Mouse (Mus musculus): ENCODE data around the gene Casz1. TPM values are rescaled to one million over a fixed set of nuclear protein-coding genes. Genes with fewer than 3 reads are reported as not detected.

The Casz1 gene
- polyA plus RNA-seq, 2 experiments = 5.5 to 7.4 TPM

GRCm38 (mm10) chr4:148803031-148803430, 1.2 kb upstream of the Casz1 start:
- DNase-seq (ENCODE audit: low spot score) (no peak), ATAC-seq (ENCODE audit: low FRiP score, low read depth) (no peak)
- H3K36me3 ChIP-seq (ENCODE audit: control insufficient read depth, insufficient read depth, low read length) = no peaks in the 10 kb centered on the region
- no peak overlapping the region for H3K4me3 ChIP-seq (replicated peaks; ENCODE audit: low read length)
- no peak overlapping the region for H3K27ac ChIP-seq (replicated peaks; ENCODE audit: low read depth, low read length)
- H3K9me3 ChIP-seq (ENCODE audit: control insufficient read depth, low read length) = no peaks in the 10 kb centered on the region
- H3K4me1 ChIP-seq (ENCODE audit: control insufficient read depth, insufficient read depth, low read length) = peaks cover 24% of the 10 kb centered on the region; the same call in 1 of the 2 replicates
- H3K27me3 ChIP-seq (ENCODE audit: control insufficient read depth, insufficient read depth, low read length) = peaks cover 49% of the 10 kb centered on the region
- H3K9ac ChIP-seq (ENCODE audit: low read depth, low read length, severe bottlenecking) = no peak overlapping the region
- WGBS = 32% methylated on average over 4 of the region's 4 CpGs
- no peak overlapping the region for H3K4me2 ChIP-seq (replicated peaks; ENCODE audit: low read depth, low read length, severe bottlenecking)
- no peak for TF ChIP-seq POLR2A (IDR thresholded peaks at IDR 0.05; ENCODE audit: borderline replicate concordance, extremely low read depth, insufficient read depth, insufficient read length)

GRCm38 (mm10) chr4:148803636-148804035, 593 bp upstream of the Casz1 start:
- Histone ChIP-seq H3K9ac (ENCODE audit: low read depth, low read length, severe bottlenecking) (0 out of 2 replicates have a peak overlapping the region, but pooled peaks have one; percentile 13), H3K27me3 (ENCODE audit: control insufficient read depth, insufficient read depth, low read length) (peaks cover 55% of the 10 kb centered on the region), H3K9me3 (ENCODE audit: control insufficient read depth, low read length) (no peaks in the 10 kb centered on the region), H3K4me3 (replicated peaks; ENCODE audit: low read length) (peak overlapping the region; percentile 54), H3K36me3 (ENCODE audit: control insufficient read depth, insufficient read depth, low read length) (no peaks in the 10 kb centered on the region), H3K27ac (replicated peaks; ENCODE audit: low read depth, low read length) (no peak overlapping the region), H3K4me1 (ENCODE audit: control insufficient read depth, insufficient read depth, low read length) (peaks cover 24% of the 10 kb centered on the region; the same call in 1 of the 2 replicates), H3K4me2 (replicated peaks; ENCODE audit: low read depth, low read length, severe bottlenecking) (peak overlapping the region; percentile 97)
- DNase-seq (ENCODE audit: low spot score) (no peak), ATAC-seq (ENCODE audit: low FRiP score, low read depth) (no peak)
- 5% methylated on average over 10 of the region's 10 CpGs for WGBS
- no peak for TF ChIP-seq POLR2A (IDR thresholded peaks at IDR 0.05; ENCODE audit: borderline replicate concordance, extremely low read depth, insufficient read depth, insufficient read length)

GRCm38 (mm10) chr4:148804780-148805160, 541 bp downstream of the Casz1 start:
- no peak overlapping the region for H3K27ac ChIP-seq (replicated peaks; ENCODE audit: low read depth, low read length)
- peaks cover 65% of the 10 kb centered on the region for H3K27me3 ChIP-seq (ENCODE audit: control insufficient read depth, insufficient read depth, low read length)
- no peaks in the 10 kb centered on the region for H3K36me3 ChIP-seq (ENCODE audit: control insufficient read depth, insufficient read depth, low read length)
- TF ChIP-seq POLR2A (IDR thresholded peaks at IDR 0.05; ENCODE audit: borderline replicate concordance, extremely low read depth, insufficient read depth, insufficient read length) = no peak
- 1% methylated on average over 11 of the region's 16 CpGs for WGBS
- H3K9me3 ChIP-seq (ENCODE audit: control insufficient read depth, low read length) = no peaks in the 10 kb centered on the region
- H3K9ac ChIP-seq (ENCODE audit: low read depth, low read length, severe bottlenecking) = peak overlapping the region; percentile 43
- H3K4me3 ChIP-seq (replicated peaks; ENCODE audit: low read length) = peak overlapping the region; percentile 54
- peak overlapping the region; percentile 97 for H3K4me2 ChIP-seq (replicated peaks; ENCODE audit: low read depth, low read length, severe bottlenecking)
- ATAC-seq (ENCODE audit: low FRiP score, low read depth) (no peak), DNase-seq (ENCODE audit: low spot score) (no peak)
- H3K4me1 ChIP-seq (ENCODE audit: control insufficient read depth, insufficient read depth, low read length) = peaks cover 25% of the 10 kb centered on the region; the same call in 1 of the 2 replicates

GRCm38 (mm10) chr4:148805161-148805810, 1.1 kb downstream of the Casz1 start:
- Histone ChIP-seq H3K27me3 (ENCODE audit: control insufficient read depth, insufficient read depth, low read length) (peaks cover 70% of the 10 kb centered on the region), H3K4me3 (replicated peaks; ENCODE audit: low read length) (peak overlapping the region; percentile 54), H3K9me3 (ENCODE audit: control insufficient read depth, low read length) (no peaks in the 10 kb centered on the region), H3K36me3 (ENCODE audit: control insufficient read depth, insufficient read depth, low read length) (no peaks in the 10 kb centered on the region), H3K9ac (ENCODE audit: low read depth, low read length, severe bottlenecking) (peak overlapping the region; percentile 43), H3K4me1 (ENCODE audit: control insufficient read depth, insufficient read depth, low read length) (peaks cover 29% of the 10 kb centered on the region), H3K4me2 (replicated peaks; ENCODE audit: low read depth, low read length, severe bottlenecking) (peak overlapping the region; percentile 97), H3K27ac (replicated peaks; ENCODE audit: low read depth, low read length) (no peak overlapping the region)
- no peak for TF ChIP-seq POLR2A (IDR thresholded peaks at IDR 0.05; ENCODE audit: borderline replicate concordance, extremely low read depth, insufficient read depth, insufficient read length)
- DNase-seq (ENCODE audit: low spot score) (no peak), ATAC-seq (ENCODE audit: low FRiP score, low read depth) (no peak)
- WGBS = 2% methylated on average over 36 of the region's 42 CpGs

GRCm38 (mm10) chr4:148805811-148806747, 1.9 kb downstream of the Casz1 start:
- H3K27ac ChIP-seq (replicated peaks; ENCODE audit: low read depth, low read length) = no peak overlapping the region
- H3K36me3 ChIP-seq (ENCODE audit: control insufficient read depth, insufficient read depth, low read length) = no peaks in the 10 kb centered on the region
- H3K9ac ChIP-seq (ENCODE audit: low read depth, low read length, severe bottlenecking) = peak overlapping the region; percentile 43; the same call in 1 of the 2 replicates
- DNase-seq (ENCODE audit: low spot score) (no peak), ATAC-seq (ENCODE audit: low FRiP score, low read depth) (no peak)
- no peak for TF ChIP-seq POLR2A (IDR thresholded peaks at IDR 0.05; ENCODE audit: borderline replicate concordance, extremely low read depth, insufficient read depth, insufficient read length)
- H3K4me2 ChIP-seq (replicated peaks; ENCODE audit: low read depth, low read length, severe bottlenecking) = peak overlapping the region; percentile 97
- no peaks in the 10 kb centered on the region for H3K9me3 ChIP-seq (ENCODE audit: control insufficient read depth, low read length)
- peaks cover 78% of the 10 kb centered on the region for H3K27me3 ChIP-seq (ENCODE audit: control insufficient read depth, insufficient read depth, low read length)
- peaks cover 29% of the 10 kb centered on the region for H3K4me1 ChIP-seq (ENCODE audit: control insufficient read depth, insufficient read depth, low read length)
- peak overlapping the region; percentile 54 for H3K4me3 ChIP-seq (replicated peaks; ENCODE audit: low read length)
- under 1% methylated on average over 44 of the region's 64 CpGs for WGBS

Data from limb, embryonic 14.5 days (tissue).